Mouse (Mus musculus): ENCODE data around the gene A230050P20Rik.
A peak's percentile ranks its signal among the peaks of the same experiment; 100 is the strongest.

A230050P20Rik gene

GRCm38 (mm10) chr9:20873521-20873920, 5.1 kb downstream of the A230050P20Rik start:
- DNase-seq (ENCODE audit: low read depth, low spot score), result no peak

DNA sequence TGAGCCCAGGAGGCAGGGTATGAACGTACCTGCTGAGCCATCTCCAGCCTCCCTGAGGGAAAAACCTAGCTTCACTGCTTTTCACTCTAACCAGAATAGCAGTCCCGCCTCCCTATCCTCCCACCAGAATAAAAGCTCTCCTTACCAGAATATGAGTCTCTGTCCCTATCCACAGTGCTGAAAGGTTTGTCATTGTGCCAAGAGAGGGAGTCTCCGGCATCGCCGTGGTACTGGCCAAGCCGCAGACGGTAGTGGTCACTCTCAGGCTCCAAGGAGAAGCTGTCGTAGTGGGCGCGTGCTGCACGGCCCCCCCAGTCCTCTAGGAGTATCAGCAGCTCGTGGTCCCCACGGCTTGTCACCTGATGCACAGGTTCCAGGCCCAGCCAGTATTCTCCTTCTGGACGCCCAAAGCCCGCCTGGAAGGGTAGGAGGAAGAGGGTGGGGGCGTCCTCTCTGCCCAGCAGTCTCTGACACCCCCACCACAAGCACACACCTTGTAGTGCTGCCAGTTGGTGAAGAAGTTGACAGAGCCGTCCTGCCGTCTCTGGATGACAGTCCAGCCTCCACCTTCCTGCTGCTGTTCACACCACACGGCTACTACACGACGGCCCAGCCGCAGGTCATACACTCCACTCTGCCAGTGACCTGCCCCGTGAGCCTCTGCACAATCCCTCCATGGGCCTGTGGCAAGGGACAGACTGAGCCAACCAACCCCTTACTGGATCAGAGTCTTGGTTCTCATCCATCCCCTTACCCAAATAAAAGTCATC, 6.8 kb downstream of the A230050P20Rik start:
- DNase-seq (ENCODE audit: low read depth, low spot score), result no peak

- DNase-seq (ENCODE audit: low read depth, low spot score), result no peak
Observed at GRCm38 (mm10) chr9:20876318-20877117, 8.1 kb downstream of the A230050P20Rik start.

DNA sequence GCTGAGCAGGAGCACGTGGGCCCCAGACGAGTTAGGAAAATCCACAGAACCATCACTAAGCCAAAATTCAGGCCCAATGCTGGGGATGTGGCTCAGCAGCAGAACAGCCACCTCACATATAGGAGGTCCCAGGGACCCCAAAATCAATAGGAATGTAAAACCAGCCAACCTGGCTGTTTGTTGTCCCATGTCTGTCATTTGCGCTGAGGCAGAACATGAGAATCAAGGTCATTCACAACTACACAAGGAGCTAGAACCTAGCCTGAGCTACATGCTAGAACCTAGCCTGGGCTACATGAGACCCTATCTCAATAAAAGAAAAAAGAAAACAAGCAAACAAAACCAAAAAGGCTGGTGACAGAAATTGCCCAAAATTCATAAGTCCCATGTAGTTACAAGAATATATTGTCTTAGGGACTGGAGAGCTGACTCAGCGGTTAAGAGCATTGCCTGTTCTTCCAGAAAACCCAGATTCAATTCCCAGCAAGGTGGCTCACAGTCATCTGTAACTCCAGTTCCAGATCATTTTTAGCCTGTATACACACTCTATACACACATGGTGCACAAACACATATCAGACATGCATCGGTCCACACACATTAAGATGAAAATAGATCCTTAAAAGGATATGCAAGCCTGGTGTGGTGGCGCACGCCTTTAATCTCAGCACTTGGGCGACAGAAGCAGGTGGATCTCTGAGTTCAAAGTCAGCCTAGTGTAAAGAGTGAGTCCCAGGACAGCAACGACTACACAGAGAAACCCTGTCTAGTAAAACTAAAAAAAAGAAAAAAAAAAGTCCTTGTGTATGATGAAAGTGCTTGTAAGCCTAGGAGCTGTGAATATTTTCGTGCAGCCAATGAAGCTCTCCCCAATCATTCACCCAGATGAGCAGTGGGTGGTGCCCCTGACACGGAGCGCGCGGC, 8.9 kb downstream of the A230050P20Rik start:
- no peak for DNase-seq (ENCODE audit: low read depth, low spot score)

DNA sequence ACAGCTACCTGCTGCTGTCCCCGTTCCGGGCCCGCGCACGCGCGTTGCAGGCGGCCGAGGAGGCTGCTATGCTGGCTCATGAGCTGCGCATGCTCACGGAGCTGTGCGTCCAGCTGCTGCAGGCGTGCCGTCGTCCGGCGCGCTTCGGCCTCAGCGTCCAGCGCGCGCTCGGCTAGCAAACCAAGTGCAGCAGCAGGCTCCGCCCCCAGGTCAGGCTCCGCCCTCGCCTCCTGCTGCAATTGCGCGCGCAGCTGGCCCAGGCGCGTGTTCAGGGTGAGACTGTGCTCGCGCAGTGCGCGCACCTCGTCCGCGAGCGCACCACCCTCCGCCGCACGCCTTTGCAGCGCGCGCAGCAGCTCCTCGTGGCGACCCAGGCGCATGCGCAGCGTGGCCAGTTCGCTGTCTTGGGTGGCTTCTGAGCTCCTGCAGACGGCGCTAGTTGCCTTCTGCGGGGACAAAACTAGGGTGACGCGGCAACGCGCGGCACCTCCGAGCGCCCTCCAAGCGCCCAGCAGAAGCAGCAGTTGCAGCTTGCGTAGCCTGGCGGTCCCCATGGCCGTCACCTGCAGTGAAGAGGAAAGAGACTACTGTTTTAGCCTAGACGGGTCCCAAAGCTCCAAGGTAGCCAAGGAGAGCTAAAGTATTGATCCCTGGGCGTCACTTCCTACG, 9.7 kb downstream of the A230050P20Rik start:
- peak; percentile 96 for DNase-seq (ENCODE audit: low read depth, low spot score)

- DNase-seq (ENCODE audit: low read depth, low spot score), result no peak
Observed at GRCm38 (mm10) chr9:20878710-20879065, 10.2 kb downstream of the A230050P20Rik start.

GRCm38 (mm10) chr9:20879097-20879792, 10.8 kb downstream of the A230050P20Rik start, which contains the start of gene Angptl6:
TSS of gene Angptl6 (minus strand) at chr9:20879727.
- DNase-seq (ENCODE audit: low read depth, low spot score), result no peak

DNA sequence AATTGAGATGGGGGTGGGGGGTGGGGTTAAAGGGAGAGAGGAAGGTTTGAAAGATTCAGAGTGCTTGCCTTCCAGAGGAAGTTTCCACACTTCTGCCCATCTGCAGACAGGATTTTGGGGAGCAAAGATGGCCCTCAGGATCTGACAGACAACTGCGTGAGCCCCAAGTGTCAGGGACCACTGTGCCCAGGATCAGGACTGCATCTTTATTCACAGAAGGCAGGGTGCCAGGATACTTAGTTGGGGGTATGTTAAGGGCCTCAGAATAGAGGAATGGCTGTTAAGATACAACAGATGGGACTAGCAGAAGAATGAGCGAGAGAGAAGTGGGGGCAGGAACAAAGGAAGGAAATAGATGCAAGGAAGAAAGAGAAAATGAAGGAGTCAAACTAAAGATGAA, 18.1 kb downstream of the A230050P20Rik start:
- DNase-seq (ENCODE audit: low read depth, low spot score), result no peak

GRCm38 (mm10) chr9:20887191-20887590, 18.7 kb downstream of the A230050P20Rik start:
- no peak for DNase-seq (ENCODE audit: low read depth, low spot score)

DNA sequence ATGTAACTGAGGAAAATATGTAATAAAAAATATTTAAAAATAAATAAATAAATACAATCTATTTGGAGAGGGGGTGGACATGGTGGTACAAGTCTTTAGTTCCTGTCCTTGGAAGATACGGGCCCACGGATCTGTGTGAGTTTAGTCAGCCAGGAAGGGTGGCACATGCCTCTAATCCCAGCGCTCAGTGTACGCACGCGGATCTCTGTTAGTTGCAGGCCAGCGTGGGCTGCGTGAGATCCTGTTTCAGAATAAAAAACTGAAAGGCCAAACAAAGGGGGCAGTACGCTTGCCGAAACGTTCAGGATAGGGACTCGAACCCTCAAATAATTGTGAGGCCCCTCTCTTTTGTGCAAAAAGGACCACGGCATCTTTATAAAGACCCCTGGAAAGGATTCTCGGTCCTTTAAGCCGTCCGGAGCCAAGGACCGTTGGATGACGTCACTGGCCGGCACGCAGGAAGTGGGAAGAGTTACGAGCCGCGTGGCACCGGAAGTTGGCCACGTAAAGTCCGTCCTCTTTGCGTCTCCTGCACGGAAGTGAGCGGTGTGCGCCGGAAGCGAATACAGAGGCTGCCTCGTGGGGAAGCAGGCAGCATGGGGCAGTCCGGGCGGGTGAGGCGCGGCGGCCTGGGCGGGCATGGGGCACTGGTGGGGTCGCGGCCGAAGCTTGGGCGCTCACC, 19.4 kb downstream of the A230050P20Rik start, which contains the start of gene Ppan:
Gene Ppan, plus strand, starts transcription at position 472 of the 682 bp plus-strand sequence.
- DNase-seq (ENCODE audit: low read depth, low spot score), result peak; percentile 84

DNA sequence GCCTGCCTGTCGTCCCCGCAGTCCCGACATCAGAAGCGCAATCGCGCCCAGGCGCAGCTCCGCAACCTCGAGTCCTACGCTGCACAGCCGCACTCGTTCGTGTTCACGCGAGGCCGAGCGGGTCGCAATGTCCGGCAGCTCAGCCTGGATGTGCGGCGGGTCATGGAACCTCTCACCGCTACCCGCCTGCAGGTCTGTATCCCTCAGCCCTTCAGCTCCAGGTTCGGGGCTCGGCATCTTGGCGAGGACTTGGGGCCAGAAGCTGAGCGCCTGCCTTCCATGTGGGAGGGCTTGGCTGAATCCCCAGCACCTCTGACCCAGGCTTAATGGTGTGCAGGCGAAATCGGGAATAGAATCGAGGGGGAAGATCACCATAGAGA, 19.9 kb downstream of the A230050P20Rik start:
- DNase-seq (ENCODE audit: low read depth, low spot score), result no peak

DNA sequence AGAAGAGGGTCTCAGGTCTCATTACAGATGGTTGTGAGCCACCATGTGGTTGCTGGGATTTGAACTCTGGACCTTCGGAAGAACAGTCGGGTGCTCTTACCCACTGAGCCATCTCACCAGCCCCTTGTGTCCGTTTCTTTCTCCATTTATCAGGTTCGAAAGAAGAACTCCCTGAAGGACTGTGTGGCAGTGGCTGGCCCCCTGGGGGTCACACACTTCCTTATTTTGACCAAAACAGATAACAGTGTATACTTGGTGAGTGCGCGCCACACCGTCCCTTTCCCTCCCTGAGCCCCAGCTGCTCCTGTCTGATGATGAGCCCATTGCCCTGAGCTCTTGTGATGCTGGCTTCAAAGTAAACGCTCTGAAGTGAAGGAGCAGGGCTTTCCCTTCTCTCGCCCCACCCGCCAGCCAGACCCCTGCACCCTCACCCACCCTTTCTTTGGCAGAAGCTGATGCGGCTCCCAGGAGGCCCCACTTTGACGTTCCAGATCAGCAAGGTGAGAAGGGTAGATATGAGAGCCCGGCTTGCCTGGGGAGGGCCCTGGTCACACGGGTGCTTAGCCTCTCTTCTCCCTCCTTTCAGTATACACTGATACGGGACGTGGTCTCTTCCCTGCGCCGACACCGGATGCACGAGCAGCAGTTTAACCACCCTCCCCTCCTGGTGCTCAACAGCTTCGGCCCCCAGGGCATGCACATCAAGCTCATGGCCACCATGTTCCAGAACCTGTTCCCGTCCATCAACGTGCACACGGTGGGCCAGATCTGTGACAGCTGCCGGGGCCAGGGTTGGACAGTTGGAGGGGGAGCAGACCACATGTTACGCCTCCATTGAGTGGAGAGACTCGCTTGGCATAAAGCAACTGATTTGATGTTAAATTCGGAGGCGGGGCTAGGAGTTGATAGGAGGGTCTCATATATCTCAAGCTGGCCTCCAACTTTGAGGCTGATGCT, 21.0 kb downstream of the A230050P20Rik start:
- no peak for DNase-seq (ENCODE audit: low read depth, low spot score)

DNA sequence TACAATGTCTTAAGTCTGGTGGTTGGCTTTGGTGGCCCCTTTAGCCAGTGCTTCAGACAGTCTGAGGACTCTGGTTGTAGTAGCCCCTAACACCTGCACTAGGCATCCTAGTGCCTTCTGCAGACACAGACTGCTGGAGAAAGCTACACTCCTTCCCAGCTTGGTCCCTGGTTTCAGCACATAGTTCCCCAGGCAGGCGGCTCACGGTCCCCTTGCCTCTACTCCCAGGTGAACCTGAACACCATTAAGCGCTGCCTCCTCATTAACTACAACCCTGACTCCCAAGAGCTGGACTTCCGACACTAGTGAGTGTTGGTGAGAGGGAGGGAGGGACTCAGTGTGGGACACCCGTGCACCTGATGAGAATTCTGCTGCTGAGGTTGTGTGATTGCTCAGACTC, 22.0 kb downstream of the A230050P20Rik start:
- DNase-seq (ENCODE audit: low read depth, low spot score), result no peak

DNA sequence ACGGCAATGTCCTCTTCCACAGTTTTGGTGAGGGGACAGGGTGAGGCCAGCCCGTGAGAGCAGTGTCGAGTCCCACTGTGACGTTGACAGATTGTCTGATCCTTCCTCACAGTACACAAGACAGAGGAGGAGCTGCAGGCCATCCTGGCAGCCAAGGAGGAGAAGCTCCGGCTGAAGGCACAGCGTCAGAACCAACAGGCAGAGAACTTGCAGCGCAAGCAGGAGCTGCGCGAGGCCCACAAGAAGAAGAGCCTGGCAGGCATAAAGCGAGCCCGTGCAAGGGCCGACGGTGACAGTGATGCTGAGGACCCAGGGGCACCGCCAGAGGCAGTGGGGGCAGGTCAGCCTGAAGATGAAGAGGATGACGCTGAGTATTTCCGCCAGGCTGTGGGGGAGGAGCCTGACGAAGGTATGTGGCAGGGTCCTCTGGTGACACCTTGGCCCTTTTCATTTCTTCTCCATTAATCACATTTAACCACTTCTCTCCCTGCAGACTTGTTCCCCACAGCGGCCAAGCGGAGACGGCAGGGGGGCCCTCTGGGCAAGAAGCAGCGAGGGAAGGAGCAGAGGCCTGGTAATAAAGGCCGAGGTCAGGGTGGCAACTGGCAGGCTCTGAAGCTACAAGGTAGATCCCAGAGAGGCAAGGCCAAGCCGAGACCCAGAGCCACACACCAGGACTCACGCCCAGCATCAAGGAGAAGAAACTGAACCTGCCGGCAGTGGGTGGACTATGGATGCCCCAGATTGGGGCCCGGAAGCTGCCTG, 23.1 kb downstream of the A230050P20Rik start:
- no peak for DNase-seq (ENCODE audit: low read depth, low spot score)

GRCm38 (mm10) chr9:20892104-20892653, 23.7 kb downstream of the A230050P20Rik start:
- DNase-seq (ENCODE audit: low read depth, low spot score), result no peak

DNA sequence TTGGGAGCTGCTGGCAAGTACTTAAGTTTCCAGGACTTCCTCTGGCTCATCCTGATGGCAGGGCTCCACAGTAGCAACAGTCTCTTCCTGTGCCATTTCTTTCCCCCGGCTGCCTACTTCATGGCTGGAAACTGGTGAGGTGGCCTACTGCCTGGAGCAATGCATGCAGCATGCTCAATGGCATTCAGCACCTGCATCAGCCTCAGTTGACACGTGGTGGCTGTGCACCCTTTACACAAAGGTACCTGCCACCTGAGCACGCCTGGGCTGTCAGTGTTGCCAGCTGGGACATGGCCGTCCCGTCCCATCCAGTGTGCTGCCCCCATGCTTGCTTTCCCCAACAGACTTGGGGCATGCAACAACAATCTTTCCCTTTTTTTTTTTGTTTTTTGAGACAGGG, 24.6 kb downstream of the A230050P20Rik start:
- DNase-seq (ENCODE audit: low read depth, low spot score), result no peak

DNA sequence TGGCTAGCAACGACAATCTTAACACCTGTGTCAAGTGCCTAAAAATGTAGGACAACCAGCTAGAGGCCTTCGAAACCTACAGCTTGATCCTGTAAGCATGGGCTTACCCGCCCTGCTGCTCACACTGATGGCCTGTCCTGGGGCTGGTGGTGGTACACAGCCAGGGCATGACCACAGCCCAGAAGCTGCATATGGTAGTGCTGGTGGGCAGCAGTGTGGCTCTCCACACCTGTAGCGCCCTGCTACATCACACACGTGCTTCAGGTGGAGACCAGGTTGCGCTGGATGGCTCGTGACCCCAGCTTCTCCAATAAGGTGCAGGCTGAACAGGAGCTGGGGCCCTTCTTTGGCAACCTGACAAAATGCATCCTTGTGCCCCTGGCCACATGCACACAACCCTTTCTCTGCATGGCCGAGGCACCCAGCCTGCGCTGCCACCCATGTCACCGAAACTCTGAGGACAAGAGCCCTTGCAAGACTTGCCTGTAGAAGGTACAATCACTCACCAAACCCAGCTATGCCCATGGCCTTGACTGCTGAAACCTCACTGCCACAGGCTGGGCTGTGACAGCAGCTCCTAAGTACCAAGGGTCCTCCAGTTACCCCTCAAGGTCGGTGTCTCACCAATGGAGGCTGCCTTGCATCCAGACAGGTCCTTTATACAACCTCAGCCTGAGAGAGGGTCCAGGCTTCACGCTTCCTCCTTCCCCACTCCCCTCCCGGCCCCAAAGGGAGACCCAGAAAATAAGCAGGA, 25.3 kb downstream of the A230050P20Rik start:
- no peak for DNase-seq (ENCODE audit: low read depth, low spot score)
